Mouse (Mus musculus) embryonic facial prominence, embryonic 12.5 days (tissue): ENCODE measurements at regions not wholly inside any gene's neighbourhood (a gene's known extent, or its start where the extent isn't known, plus 50 kb on each side); places are given as distances from the start of the nearest gene placed in this dataset.

Source experiments
- ATAC-seq: fragments of 200-750 bp; cut with Nextera tagmentation; 2 replicates; pipeline ENCODE4 v1.8.0; 2017; ENCODE audit not compliant: insufficient number of reproducible peaks, insufficient read depth, low FRiP score, low TSS enrichment
- H3K27ac ChIP-seq: fragments of 300-500 bp; sonication (generic); 2 replicates; pipeline ENCODE4 v1.5.1; 2016; ENCODE audit warnings: mild to moderate bottlenecking
- H3K27me3 ChIP-seq: fragments of 300-500 bp; sonication (generic); 2 replicates; pipeline ENCODE4 v1.6.1; 2016; ENCODE audit warnings: mild to moderate bottlenecking, moderate library complexity
- H3K36me3 ChIP-seq: fragments of 300-500 bp; sonication (generic); 2 replicates; pipeline ENCODE4 v1.6.1; 2016; ENCODE audit warnings: mild to moderate bottlenecking
- H3K4me1 ChIP-seq: fragments of 300-500 bp; sonication (generic); 2 replicates; pipeline ENCODE4 v1.6.1; 2016
- H3K4me2 ChIP-seq: fragments of 300-500 bp; sonication (generic); replicated peaks from 2 replicates; pipeline ENCODE4 v1.6.1; 2016; ENCODE audit warnings: mild to moderate bottlenecking, moderate library complexity
- H3K4me3 ChIP-seq: fragments of 300-500 bp; sonication (generic); 2 replicates; pipeline ENCODE4 v1.5.1; 2016; ENCODE audit warnings: mild to moderate bottlenecking
- H3K9ac ChIP-seq: fragments of 300-500 bp; sonication (generic); 2 replicates; pipeline ENCODE4 v1.6.1; 2016; ENCODE audit warnings: mild to moderate bottlenecking, moderate library complexity
- H3K9me3 ChIP-seq: fragments of 300-500 bp; sonication (generic); 2 replicates; pipeline ENCODE4 v1.6.1; 2016; ENCODE audit warnings: mild to moderate bottlenecking, moderate library complexity
- WGBS: fragments of 180-500 bp; shearing (Covaris S2); methylation state at CpG from one replicate; pipeline ENCODE4 v1.1.7; 2016; 5-methylcytosine and 5-hydroxymethylcytosine counted together

DNA sequence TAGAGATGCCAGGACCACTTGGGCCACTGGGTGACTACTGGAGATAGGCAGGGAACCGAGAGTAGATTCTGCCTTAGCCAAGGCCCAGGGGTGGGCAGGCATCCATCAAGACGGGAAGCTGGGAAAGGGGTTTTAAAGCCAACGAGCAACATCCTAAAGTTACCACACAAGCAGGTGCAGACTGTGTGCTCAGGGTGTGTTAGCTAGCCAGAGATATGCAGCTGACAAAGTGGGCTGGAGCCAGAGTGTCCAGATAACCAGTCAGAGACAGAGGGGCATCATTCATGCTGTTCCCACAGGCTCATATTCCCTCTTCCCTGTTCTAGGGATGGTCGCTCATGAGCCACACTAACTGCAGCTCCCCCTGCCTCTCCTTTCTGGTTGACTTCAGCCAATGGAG is 104.2 kb downstream of the Vegfa start:
- WGBS, result 78% methylated on average over 4 of the region's 4 CpGs
- Histone ChIP-seq H3K4me2 (no peak overlapping the region), H3K27ac (no peak overlapping the region), H3K4me1 (peaks cover 31% of the 10 kb centered on the region), H3K9ac (no peak overlapping the region), H3K4me3 (no peak overlapping the region), H3K36me3 (no peaks in the 10 kb centered on the region), H3K27me3 (0 out of 2 replicates have a peak, but pooled peaks cover 3% of the 10 kb centered on the region), H3K9me3 (no peaks in the 10 kb centered on the region)
- ATAC-seq, result no peak

- Histone ChIP-seq H3K36me3 (no peaks in the 10 kb centered on the region), H3K4me2 (no peak overlapping the region), H3K27ac (no peak overlapping the region), H3K9me3 (no peaks in the 10 kb centered on the region), H3K4me3 (no peak overlapping the region), H3K27me3 (0 out of 2 replicates have a peak, but pooled peaks cover 3% of the 10 kb centered on the region), H3K4me1 (peaks cover 12% of the 10 kb centered on the region), H3K9ac (no peak overlapping the region)
- WGBS, result 63% methylated on average over 6 of the region's 6 CpGs
- ATAC-seq, result no peak
Observed at GRCm38 (mm10) chr17:45925845-45926244, 106.3 kb downstream of the Vegfa start.

- peaks cover 15% of the 10 kb centered on the region for H3K4me1 ChIP-seq
- H3K4me3 ChIP-seq, result no peak overlapping the region
- 0 out of 2 replicates have a peak, but pooled peaks cover 3% of the 10 kb centered on the region for H3K27me3 ChIP-seq
- WGBS, result 89% methylated on average over 6 of the region's 6 CpGs
- no peak overlapping the region for H3K27ac ChIP-seq
- H3K9ac ChIP-seq, result no peak overlapping the region
- no peak for ATAC-seq
- no peaks in the 10 kb centered on the region for H3K36me3 ChIP-seq
- H3K4me2 ChIP-seq, result no peak overlapping the region
- no peaks in the 10 kb centered on the region for H3K9me3 ChIP-seq
Observed at GRCm38 (mm10) chr17:45924595-45924994, 107.6 kb downstream of the Vegfa start.

DNA sequence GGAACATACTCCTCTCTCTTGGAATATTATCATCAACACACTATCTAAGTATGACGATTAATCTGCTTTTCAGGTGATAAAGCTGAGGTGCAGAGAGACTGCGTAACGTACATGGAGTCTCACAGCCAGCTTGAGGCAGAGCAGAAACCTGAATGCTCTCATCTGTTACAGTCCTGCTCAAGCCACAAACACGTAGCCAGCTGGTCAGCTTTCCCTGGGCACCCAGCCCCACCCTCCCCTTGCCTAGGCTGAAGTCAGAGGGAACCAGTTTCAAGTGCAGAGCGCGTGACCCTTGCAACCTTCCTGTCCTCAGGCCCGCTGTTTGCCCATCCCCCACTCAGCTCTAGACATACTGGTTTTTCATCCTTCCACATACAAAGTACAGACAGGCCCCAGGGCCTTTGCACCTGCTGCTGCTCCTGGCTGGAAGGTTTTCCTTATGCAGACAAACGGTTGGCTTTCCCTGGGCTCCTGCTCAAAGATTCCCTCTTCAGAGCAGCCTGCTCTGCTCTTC is 108.9 kb downstream of the Vegfa start:
- Histone ChIP-seq H3K27me3 (0 out of 2 replicates have a peak, but pooled peaks cover 3% of the 10 kb centered on the region), H3K36me3 (no peaks in the 10 kb centered on the region), H3K4me1 (0 out of 2 replicates have a peak, but pooled peaks cover 4% of the 10 kb centered on the region), H3K27ac (no peak overlapping the region), H3K4me2 (no peak overlapping the region), H3K4me3 (no peak overlapping the region), H3K9ac (no peak overlapping the region), H3K9me3 (no peaks in the 10 kb centered on the region)
- 70% methylated on average over 8 of the region's 8 CpGs for WGBS
- ATAC-seq, result no peak

GRCm38 (mm10) chr17:45917647-45918046 is 114.5 kb downstream of the Vegfa start:
- ATAC-seq, result no peak
- H3K9me3 ChIP-seq, result no peaks in the 10 kb centered on the region
- no peaks in the 10 kb centered on the region for H3K27me3 ChIP-seq
- 91% methylated on average over 2 of the region's 2 CpGs for WGBS
- no peak overlapping the region for H3K4me2 ChIP-seq
- peak overlapping the region; percentile 58; the same call in 1 of the 2 replicates for H3K27ac ChIP-seq
- H3K4me1 ChIP-seq, result peaks cover 21% of the 10 kb centered on the region; the same call in 1 of the 2 replicates
- no peaks in the 10 kb centered on the region for H3K36me3 ChIP-seq
- H3K4me3 ChIP-seq, result no peak overlapping the region
- H3K9ac ChIP-seq, result no peak overlapping the region

DNA sequence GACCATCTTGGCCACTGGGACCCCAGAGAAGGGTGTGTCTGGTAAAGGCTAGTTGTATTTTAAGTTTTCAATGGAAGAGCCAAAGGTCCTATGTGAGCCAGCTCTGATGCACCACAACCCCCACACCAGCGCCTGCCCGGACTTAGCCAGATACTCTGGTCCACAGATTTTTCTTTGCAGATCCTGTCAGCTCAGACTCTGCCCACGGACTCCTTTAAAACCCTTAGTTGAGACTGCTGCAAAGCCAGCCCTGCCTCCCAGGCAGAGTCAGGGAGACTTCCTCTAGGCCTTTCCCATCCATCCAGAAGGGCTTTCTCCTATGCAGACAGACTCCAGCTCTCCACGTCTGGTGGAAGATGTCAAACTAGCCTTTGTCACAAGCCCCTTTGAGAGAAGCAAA is 115.2 kb downstream of the Vegfa start:
- Histone ChIP-seq H3K9me3 (no peaks in the 10 kb centered on the region), H3K27ac (peak overlapping the region; percentile 58)
- 48% methylated on average over 4 of the region's 4 CpGs for WGBS

DNA sequence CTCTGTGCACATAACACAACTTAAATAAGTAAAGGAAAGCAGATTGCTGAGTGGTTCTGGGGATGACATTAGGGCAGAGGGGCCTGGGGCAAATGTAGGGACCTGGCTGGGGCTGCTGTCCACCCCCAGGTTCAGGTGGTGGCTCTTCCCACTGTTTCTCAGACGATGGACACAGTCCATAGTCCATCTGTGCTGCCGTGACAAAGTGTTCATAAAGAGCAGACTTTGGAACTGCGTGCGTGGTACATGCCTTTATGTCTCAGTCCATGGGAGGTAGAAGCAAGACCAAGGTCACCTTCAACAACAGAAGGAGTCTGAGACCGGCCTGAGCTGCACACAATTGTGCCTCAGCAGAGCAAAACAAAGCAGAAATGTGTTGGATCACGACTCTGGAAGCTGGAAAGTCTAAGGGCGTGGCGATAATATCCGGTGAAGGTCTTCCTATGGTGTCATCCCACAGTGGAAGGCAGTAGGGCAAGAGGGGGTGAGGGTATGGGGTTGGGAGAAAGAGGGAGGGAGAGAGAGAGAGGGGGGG is 117.4 kb downstream of the Vegfa start:
- WGBS, result 85% methylated on average over 9 of the region's 9 CpGs
- Histone ChIP-seq H3K27me3 (no peaks in the 10 kb centered on the region), H3K36me3 (no peaks in the 10 kb centered on the region), H3K9me3 (no peaks in the 10 kb centered on the region), H3K9ac (no peak overlapping the region), H3K4me3 (no peak overlapping the region), H3K27ac (no peak overlapping the region), H3K4me1 (peaks cover 17% of the 10 kb centered on the region; the same call in 1 of the 2 replicates), H3K4me2 (no peak overlapping the region)
- ATAC-seq, result no peak

More for the DNA sequence above, 115.2 kb downstream of the Vegfa start:
- peaks cover 21% of the 10 kb centered on the region; the same call in 1 of the 2 replicates for H3K4me1 ChIP-seq
- H3K27me3 ChIP-seq, result no peaks in the 10 kb centered on the region
- no peak overlapping the region; the same call in 1 of the 2 replicates for H3K9ac ChIP-seq
- ATAC-seq, result no peak
- no peak overlapping the region for H3K4me2 ChIP-seq
- H3K36me3 ChIP-seq, result no peaks in the 10 kb centered on the region
- no peak overlapping the region for H3K4me3 ChIP-seq

DNA sequence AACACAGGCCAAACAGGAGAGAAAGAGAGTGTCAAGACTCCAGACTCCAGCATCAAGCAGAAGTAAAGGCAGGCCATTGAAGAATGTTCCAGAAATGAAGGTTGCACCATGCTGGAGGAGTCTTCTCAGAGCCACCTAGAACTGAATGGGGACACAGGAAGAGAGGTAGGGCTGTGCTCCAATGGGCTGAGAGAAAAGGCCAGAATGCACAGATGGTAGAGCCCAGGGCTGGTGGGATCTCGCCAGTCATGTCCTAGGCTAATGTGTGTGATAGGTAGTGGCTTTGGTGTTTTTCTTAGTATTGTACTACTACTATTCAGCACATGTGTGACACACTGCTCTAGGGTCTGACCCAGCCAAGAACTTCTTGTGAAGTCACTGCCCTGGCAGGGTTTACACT is 117.9 kb downstream of the Vegfa start:
- no peak for ATAC-seq
- WGBS, result 82% methylated on average over 1 of the region's 1 CpGs
- no peaks in the 10 kb centered on the region for H3K27me3 ChIP-seq

DNA sequence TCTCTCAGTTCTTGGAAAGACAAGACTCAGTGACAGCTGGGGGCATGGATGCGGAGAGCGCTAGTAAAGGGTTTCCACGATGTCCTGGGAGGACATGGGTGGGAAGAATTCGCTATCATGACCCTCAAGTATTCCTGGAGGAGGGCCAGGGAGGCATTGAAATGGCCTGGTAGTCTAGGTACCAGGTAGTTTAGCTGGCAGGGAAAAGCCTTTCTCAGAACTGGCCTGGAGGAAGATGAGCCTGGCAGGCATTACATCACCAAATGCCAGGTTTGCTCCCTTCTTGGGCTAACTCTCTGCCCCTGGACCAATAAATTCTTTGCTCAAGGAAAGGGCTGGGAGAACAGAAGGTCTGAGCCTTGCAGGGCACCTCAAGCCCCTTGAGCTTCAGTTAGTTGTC is 118.5 kb downstream of the Vegfa start:
- H3K9ac ChIP-seq, result no peak overlapping the region
- WGBS, result 91% methylated on average over 4 of the region's 4 CpGs
- H3K9me3 ChIP-seq, result no peaks in the 10 kb centered on the region
- no peak overlapping the region for H3K4me3 ChIP-seq
- no peaks in the 10 kb centered on the region for H3K36me3 ChIP-seq
- no peak overlapping the region for H3K27ac ChIP-seq
- no peak for ATAC-seq
- no peak overlapping the region for H3K4me2 ChIP-seq
- peaks cover 17% of the 10 kb centered on the region; the same call in 1 of the 2 replicates for H3K4me1 ChIP-seq
- no peaks in the 10 kb centered on the region for H3K27me3 ChIP-seq

More for the DNA sequence above, 117.9 kb downstream of the Vegfa start:
- H3K4me2 ChIP-seq, result no peak overlapping the region
- no peaks in the 10 kb centered on the region for H3K9me3 ChIP-seq
- peaks cover 17% of the 10 kb centered on the region; the same call in 1 of the 2 replicates for H3K4me1 ChIP-seq
- H3K36me3 ChIP-seq, result no peaks in the 10 kb centered on the region
- no peak overlapping the region for H3K9ac ChIP-seq
- no peak overlapping the region for H3K4me3 ChIP-seq
- no peak overlapping the region for H3K27ac ChIP-seq

- WGBS, result 93% methylated on average over 3 of the region's 3 CpGs
- no peak overlapping the region for H3K4me3 ChIP-seq
- no peaks in the 10 kb centered on the region for H3K9me3 ChIP-seq
- no peaks in the 10 kb centered on the region for H3K36me3 ChIP-seq
- H3K4me2 ChIP-seq, result no peak overlapping the region
- no peak overlapping the region for H3K27ac ChIP-seq
- no peaks in the 10 kb centered on the region for H3K27me3 ChIP-seq
- ATAC-seq, result no peak
- H3K9ac ChIP-seq, result no peak overlapping the region
- peaks cover 14% of the 10 kb centered on the region; the same call in 1 of the 2 replicates for H3K4me1 ChIP-seq
Observed at GRCm38 (mm10) chr17:45912165-45912564, 120.0 kb downstream of the Vegfa start.

GRCm38 (mm10) chr17:45911201-45911731 is 120.9 kb downstream of the Vegfa start:
- Histone ChIP-seq H3K27me3 (no peaks in the 10 kb centered on the region), H3K4me2 (no peak overlapping the region), H3K9ac (no peak overlapping the region), H3K4me1 (peaks cover 7% of the 10 kb centered on the region; the same call in 1 of the 2 replicates), H3K27ac (no peak overlapping the region), H3K4me3 (no peak overlapping the region), H3K9me3 (no peaks in the 10 kb centered on the region), H3K36me3 (no peaks in the 10 kb centered on the region)
- WGBS, result 87% methylated on average over 13 of the region's 13 CpGs
- no peak for ATAC-seq

DNA sequence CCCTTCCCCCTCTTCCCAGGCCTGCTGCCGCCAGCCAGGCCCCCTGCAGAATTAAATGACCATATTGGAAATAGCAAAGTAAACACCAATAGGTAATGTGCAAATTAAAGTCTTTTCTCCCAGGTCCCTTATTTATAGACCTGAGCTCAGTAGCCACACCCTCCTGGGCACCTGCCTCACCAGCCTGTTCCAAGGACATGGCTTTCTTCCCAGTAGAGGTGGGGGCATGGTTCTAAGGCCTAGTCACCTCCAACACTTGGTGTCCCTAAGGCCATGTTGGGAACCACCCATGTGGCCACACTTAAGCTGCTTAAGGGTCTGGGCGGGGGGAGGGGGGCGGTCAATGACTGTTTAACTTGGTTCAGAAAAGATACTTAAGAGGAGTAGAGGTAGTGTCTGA is 121.9 kb downstream of the Vegfa start:
- Histone ChIP-seq H3K9me3 (no peaks in the 10 kb centered on the region), H3K9ac (no peak overlapping the region), H3K27ac (no peak overlapping the region), H3K36me3 (no peaks in the 10 kb centered on the region), H3K4me1 (no peaks in the 10 kb centered on the region), H3K4me3 (no peak overlapping the region), H3K27me3 (no peaks in the 10 kb centered on the region), H3K4me2 (no peak overlapping the region)
- ATAC-seq, result no peak
- WGBS, result 85% methylated on average over 3 of the region's 3 CpGs
